Mouse (Mus musculus) lung, postnatal 4 days (tissue): Measurements from ENCODE around the gene Tnip3.

Experiments used
- DNase-seq, 2 experiments: peaks; one replicate each; pipeline ENCODE4 v3.0.0; 2021

The Tnip3 gene

GRCm38 (mm10) chr6:65525192-65525591 is at the start of gene Tnip3:
Tnip3 (plus strand) TSS chr6:65525313.
- no peak for DNase-seq

GRCm38 (mm10) chr6:65498786-65499185 is 26.3 kb upstream of the Tnip3 start:
- DNase-seq, result no peak

DNA sequence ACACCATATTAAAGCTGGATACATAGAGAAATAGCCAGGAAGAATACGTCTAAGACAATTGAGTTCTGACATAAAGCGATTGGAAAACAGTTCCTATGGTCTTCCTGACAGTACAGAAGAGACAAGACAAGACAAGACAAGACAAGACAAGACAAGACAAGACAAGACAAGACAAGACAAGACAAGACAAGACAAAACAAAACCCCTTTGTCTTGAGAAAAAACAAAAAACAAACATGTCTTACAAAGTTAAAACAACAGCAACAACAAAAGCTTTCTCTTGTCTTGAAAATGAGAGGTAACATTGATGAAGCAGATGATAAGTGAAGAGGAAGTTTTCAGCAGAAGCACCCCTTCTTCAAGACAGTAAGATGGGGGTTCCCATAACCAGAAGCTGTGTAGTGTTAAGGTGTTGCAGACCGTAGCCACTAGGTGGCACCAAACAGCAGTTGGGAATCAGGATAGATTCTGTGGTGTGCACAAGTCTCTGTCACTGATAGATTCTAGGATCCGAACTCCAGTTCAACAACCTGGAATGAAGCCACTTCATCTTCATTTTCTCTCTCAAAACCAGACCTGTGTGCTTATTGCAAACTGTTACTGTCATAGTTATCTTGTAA is 15.0 kb upstream of the Tnip3 start:
- peak; percentile 39 to 75 for DNase-seq

DNA sequence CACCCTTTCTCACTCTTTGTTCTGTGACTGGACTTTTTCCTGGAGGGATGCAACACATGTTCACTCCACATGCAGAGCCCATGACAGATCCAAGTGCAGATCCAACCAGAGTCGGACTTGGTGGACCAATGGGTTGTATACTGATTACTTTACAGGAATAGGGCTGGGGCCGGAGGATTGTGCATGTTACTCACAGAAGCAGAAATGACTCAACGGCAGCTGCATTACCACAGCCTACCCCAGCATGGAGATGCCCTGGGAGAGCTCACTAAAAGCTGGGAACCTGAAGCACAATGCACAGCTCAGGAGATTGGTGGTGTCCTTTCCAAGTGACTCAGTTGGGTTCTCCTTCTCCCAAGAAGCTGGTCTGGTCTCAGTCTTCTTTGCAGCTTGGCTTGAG is 11.3 kb upstream of the Tnip3 start:
- no peak for DNase-seq

DNA sequence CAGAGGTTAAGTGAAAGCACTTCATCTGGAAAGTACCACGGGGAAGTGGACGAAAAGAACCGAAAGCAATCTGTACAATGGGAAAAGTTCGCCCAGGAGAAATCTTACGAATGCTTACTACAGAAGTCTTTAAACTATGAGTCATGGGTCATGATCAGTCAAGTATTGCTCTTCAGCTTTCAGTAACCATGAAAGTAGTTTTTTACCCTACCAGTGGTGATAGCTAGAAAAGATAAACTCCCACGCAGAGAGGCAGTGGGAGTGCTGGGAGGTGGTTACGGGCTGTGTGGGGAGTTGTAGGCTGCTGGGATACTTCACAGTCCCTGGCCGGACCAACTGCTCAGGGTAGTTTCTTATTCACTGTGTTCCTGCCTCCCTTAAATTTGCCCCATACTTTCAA is 8.4 kb upstream of the Tnip3 start:
- no peak for DNase-seq

DNA sequence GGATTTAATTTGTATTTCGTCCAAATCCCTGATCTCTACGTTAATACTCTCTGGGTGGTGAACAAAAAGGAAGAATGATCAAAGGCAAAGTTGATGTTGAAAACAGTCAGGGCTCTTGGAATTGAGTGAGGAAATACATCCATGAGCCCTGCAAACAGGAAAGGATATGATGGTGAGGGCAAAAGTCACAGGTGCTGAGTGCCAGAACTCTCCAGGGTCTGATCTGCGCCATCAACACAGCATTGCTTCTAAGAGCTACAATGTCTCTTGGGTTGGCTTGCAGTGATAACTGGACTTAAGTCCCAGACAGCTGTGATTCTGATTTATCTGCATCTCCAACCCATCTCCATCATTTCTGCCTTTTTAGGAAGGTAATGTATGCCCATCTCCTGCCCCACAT is 4.3 kb upstream of the Tnip3 start:
- DNase-seq, result no peak

- no peak for DNase-seq
Observed at GRCm38 (mm10) chr6:65527892-65528291, 2.8 kb downstream of the Tnip3 start.

DNA sequence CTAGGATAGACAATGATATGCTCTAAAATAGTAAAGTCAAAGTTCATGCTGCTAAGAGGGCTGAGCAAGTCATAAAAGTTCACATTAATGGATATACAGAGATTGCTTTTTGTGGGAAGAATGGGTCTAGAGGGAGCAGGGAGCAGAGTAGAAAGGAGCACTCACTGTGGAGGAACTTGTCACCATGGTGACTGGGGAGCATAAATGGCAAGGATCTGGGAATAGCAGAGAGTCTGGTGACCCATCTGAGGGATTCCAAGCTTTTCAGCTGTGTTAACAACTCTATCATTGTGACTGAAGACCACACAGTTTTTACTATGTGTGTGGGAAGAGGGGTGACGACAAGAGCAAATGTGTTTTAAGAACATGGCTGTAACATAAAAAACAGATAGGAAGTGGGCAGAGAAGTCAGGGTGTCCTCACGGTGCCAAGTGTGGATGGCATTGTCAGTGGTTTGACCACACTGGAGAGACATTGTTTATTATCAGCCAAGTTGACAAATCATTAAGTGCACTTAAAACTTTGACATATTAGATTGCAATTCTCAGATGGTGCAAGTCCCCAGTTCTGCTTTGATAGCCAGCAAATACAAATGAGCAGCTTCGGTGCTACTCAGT is 6.2 kb downstream of the Tnip3 start:
- DNase-seq, result no peak

GRCm38 (mm10) chr6:65533687-65534086 is 8.6 kb downstream of the Tnip3 start:
- DNase-seq, result no peak

GRCm38 (mm10) chr6:65537327-65537884 is 12.3 kb downstream of the Tnip3 start:
- no peak for DNase-seq

- no peak for DNase-seq
Observed at GRCm38 (mm10) chr6:65538022-65538652, 13.0 kb downstream of the Tnip3 start.

DNA sequence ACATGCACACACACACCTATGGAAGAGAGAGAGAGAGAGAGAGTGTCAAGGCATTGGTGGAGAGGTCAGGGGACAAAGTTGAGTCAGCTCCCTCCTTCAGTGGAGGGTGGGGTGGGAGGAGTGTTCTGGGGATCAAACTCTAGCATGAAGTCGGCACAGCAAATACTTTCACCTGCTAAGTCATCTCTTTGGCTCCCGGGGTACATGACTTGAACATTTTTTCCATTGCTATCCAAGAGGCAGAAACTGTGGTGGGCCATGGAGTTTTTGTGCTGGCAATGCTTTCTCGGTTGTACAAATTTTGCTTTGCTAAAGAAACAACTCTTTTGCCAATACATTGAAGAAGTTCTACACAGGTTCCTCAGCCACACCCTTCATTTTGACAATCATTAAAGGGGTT is 13.8 kb downstream of the Tnip3 start:
- no peak for DNase-seq

- DNase-seq, result no peak
Observed at GRCm38 (mm10) chr6:65540138-65540537, 15.0 kb downstream of the Tnip3 start.

DNA sequence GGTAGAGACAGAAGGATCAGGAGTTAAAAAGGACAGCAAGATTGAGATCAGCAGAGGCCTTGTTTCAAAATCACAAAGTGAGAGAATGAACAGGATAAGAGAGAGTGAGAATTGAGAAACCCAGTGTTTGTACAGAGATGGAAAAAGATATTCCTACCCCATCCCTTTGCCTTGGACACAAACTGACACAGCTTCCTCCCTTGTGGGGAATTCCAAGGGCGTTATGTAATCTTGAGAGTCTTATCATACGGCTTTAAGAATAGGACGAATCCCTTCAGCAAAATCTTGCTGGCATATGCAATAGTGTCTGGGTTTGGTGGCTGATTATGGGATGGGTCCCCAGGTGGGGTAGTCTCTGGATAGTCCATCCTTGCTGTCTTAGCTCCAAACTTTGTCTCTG is 16.0 kb downstream of the Tnip3 start:
- no peak for DNase-seq

GRCm38 (mm10) chr6:65542391-65542790 is 17.3 kb downstream of the Tnip3 start:
- DNase-seq, result no peak

GRCm38 (mm10) chr6:65542913-65543312 is 17.8 kb downstream of the Tnip3 start:
- no peak for DNase-seq

- DNase-seq, result no peak
Observed at GRCm38 (mm10) chr6:65563887-65564656, 39.0 kb downstream of the Tnip3 start.

GRCm38 (mm10) chr6:65564657-65565039 is 39.5 kb downstream of the Tnip3 start:
- no peak for DNase-seq

DNA sequence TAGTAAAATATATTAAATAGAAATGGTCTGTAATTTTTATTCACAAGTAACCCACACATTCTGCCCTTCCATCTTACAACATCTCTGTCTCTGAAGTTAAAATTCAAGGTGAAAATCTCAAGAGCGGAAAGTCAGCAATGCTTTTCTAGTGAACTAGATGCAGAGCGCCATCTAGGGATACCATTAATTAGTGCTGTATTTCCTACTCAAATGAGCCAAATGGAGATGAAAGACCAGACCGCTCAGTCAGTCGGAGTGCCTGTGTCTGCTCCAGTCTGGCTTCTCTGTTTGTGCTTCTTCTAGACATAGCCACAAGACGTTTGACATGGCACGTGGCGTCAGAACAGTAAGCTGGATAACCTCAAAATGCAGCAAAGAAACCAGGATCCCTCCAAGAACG is 44.6 kb downstream of the Tnip3 start:
- peak in 1 of 2 experiments; percentile 51 for DNase-seq

GRCm38 (mm10) chr6:65578151-65578973 is 53.2 kb downstream of the Tnip3 start:
- no peak for DNase-seq

GRCm38 (mm10) chr6:65583029-65583428 is 57.9 kb downstream of the Tnip3 start:
- DNase-seq, result no peak

GRCm38 (mm10) chr6:65584870-65585332 is 59.8 kb downstream of the Tnip3 start:
- peak; percentile 68 to 71 for DNase-seq
